Mouse (Mus musculus) heart, embryonic 15.5 days (tissue): ENCODE measurements around the gene Gltpd2. TPM values are rescaled to one million over a fixed set of nuclear protein-coding genes. Genes with fewer than 3 reads are reported as not detected.

Experiments used
- ATAC-seq: fragments of 200-750 bp; cut with Nextera tagmentation; replicated peaks from 2 replicates; pipeline ENCODE4 v1.8.0; 2017; ENCODE audit warnings: low read depth, moderate TSS enrichment; ENCODE audit not compliant: insufficient number of reproducible peaks, insufficient read depth, low FRiP score
- H3K27ac ChIP-seq: fragments of 300-500 bp; sonication (generic); 2 replicates; pipeline ENCODE4 v1.5.1; 2015; ENCODE audit warnings: mild to moderate bottlenecking, inconsistent platforms
- H3K27me3 ChIP-seq: fragments of 300-500 bp; sonication (generic); 2 replicates; pipeline ENCODE4 v1.6.1; 2015; ENCODE audit warnings: inconsistent platforms
- H3K36me3 ChIP-seq: fragments of 300-500 bp; sonication (generic); 2 replicates; pipeline ENCODE4 v1.6.1; 2015; ENCODE audit warnings: mild to moderate bottlenecking, inconsistent platforms
- H3K4me1 ChIP-seq: fragments of 300-500 bp; sonication (generic); replicated peaks from 2 replicates; pipeline ENCODE4 v1.6.1; 2015; ENCODE audit warnings: inconsistent platforms
- H3K4me2 ChIP-seq: fragments of 300-500 bp; sonication (generic); 2 replicates; pipeline ENCODE4 v1.6.1; 2015; ENCODE audit warnings: inconsistent platforms, mild to moderate bottlenecking, moderate library complexity
- H3K4me3 ChIP-seq: fragments of 300-500 bp; sonication (generic); 2 replicates; pipeline ENCODE4 v1.5.1; 2015; ENCODE audit warnings: mild to moderate bottlenecking, inconsistent platforms
- H3K9ac ChIP-seq: fragments of 300-500 bp; sonication (generic); 2 replicates; pipeline ENCODE4 v1.6.1; 2015; ENCODE audit warnings: mild to moderate bottlenecking, inconsistent platforms
- H3K9me3 ChIP-seq: fragments of 300-500 bp; sonication (generic); replicated peaks from 2 replicates; pipeline ENCODE4 v1.6.1; 2016; ENCODE audit warnings: inconsistent platforms
- WGBS: fragments of 180-500 bp; shearing (Covaris S2); methylation state at CpG from one replicate; pipeline ENCODE4 v1.1.7; 2015; ENCODE audit warnings: mixed read lengths; 5-methylcytosine and 5-hydroxymethylcytosine counted together
- polyA plus RNA-seq: library from polyadenylated mRNA; unstranded; fragments of >200 nt; fragmentation: Nextera tagmentation; extraction: Ambion mirVana; gene quantifications from 2 replicates; pipeline ENCODE4 v1.2.1, GENCODE M21; 2015

Gltpd2 gene
- polyA plus RNA-seq, 1 experiment from 2014 or later = not detected

GRCm38 (mm10) chr11:70502018-70502417 is 17.0 kb upstream of the Gltpd2 start:
- WGBS = 62% methylated on average over 3 of the region's 3 CpGs
- no peak for ATAC-seq
- H3K9ac ChIP-seq = no peak overlapping the region

GRCm38 (mm10) chr11:70504970-70505369 is 14.0 kb upstream of the Gltpd2 start, which contains the start of gene Tm4sf5:
TSS of gene Tm4sf5 (plus strand) at chr11:70505244.
- Histone ChIP-seq H3K27me3 (peaks cover 18% of the 10 kb centered on the region), H3K4me1 (peaks cover 4% of the 10 kb centered on the region; the same call in 1 of the 2 replicates), H3K9ac (no peak within 1 kb of the TSS), H3K27ac (no peak within 1 kb of the TSS), H3K4me2 (no peak within 1 kb of the TSS), H3K36me3 (no peaks in the 10 kb centered on the region), H3K9me3 (no peaks in the 10 kb centered on the region), H3K4me3 (no peak within 1 kb of the TSS)
- WGBS = 45% methylated on average over 9 of the region's 9 CpGs
- ATAC-seq = no peak

More at GRCm38 (mm10) chr11:70502018-70502417, 17.0 kb upstream of the Gltpd2 start:
- no peak overlapping the region for H3K4me3 ChIP-seq
- H3K4me1 ChIP-seq = no peaks in the 10 kb centered on the region
- no peaks in the 10 kb centered on the region for H3K36me3 ChIP-seq
- 0 out of 2 replicates have a peak, but pooled peaks cover 10% of the 10 kb centered on the region for H3K27me3 ChIP-seq
- H3K4me2 ChIP-seq = no peak overlapping the region
- no peak overlapping the region for H3K27ac ChIP-seq
- no peaks in the 10 kb centered on the region for H3K9me3 ChIP-seq

- Histone ChIP-seq H3K27ac (no peak overlapping the region), H3K9ac (no peak overlapping the region), H3K4me3 (no peak overlapping the region), H3K4me2 (no peak overlapping the region; the same call in 1 of the 2 replicates), H3K27me3 (peaks cover 23% of the 10 kb centered on the region), H3K9me3 (no peaks in the 10 kb centered on the region), H3K4me1 (peaks cover 7% of the 10 kb centered on the region; the same call in 1 of the 2 replicates), H3K36me3 (no peaks in the 10 kb centered on the region)
- 24% methylated on average over 4 of the region's 4 CpGs for WGBS
- ATAC-seq = no peak
These were observed 12.6 kb upstream of the Gltpd2 start for GRCm38 (mm10) chr11:70506385-70506784.

GRCm38 (mm10) chr11:70506962-70507515 is 12.0 kb upstream of the Gltpd2 start:
- H3K4me3 ChIP-seq = no peak overlapping the region
- peaks cover 23% of the 10 kb centered on the region for H3K27me3 ChIP-seq
- no peak overlapping the region for H3K9ac ChIP-seq
- 63% methylated on average over 7 of the region's 7 CpGs for WGBS
- H3K9me3 ChIP-seq = no peaks in the 10 kb centered on the region
- no peak overlapping the region for H3K4me2 ChIP-seq
- no peaks in the 10 kb centered on the region for H3K36me3 ChIP-seq
- peaks cover 7% of the 10 kb centered on the region; the same call in 1 of the 2 replicates for H3K4me1 ChIP-seq
- H3K27ac ChIP-seq = no peak overlapping the region
- no peak for ATAC-seq

- Histone ChIP-seq H3K36me3 (no peaks in the 10 kb centered on the region), H3K4me1 (peaks cover 7% of the 10 kb centered on the region; the same call in 1 of the 2 replicates), H3K27me3 (peaks cover 18% of the 10 kb centered on the region), H3K9me3 (no peaks in the 10 kb centered on the region), H3K27ac (no peak overlapping the region), H3K4me2 (0 out of 2 replicates have a peak overlapping the region, but pooled peaks have one; percentile 1), H3K4me3 (no peak overlapping the region), H3K9ac (no peak overlapping the region)
- ATAC-seq = no peak
- WGBS = 9% methylated on average over 19 of the region's 19 CpGs
These were observed 9.0 kb upstream of the Gltpd2 start for GRCm38 (mm10) chr11:70509753-70510564.

GRCm38 (mm10) chr11:70511242-70511641 is 7.8 kb upstream of the Gltpd2 start:
- Histone ChIP-seq H3K27me3 (peaks cover 13% of the 10 kb centered on the region), H3K9ac (no peak overlapping the region), H3K4me2 (no peak overlapping the region), H3K27ac (no peak overlapping the region), H3K9me3 (no peaks in the 10 kb centered on the region), H3K36me3 (no peaks in the 10 kb centered on the region), H3K4me1 (peaks cover 7% of the 10 kb centered on the region; the same call in 1 of the 2 replicates), H3K4me3 (no peak overlapping the region)
- no peak for ATAC-seq
- 72% methylated on average over 2 of the region's 2 CpGs for WGBS

GRCm38 (mm10) chr11:70511825-70512224 is 7.2 kb upstream of the Gltpd2 start:
- 85% methylated on average over 7 of the region's 7 CpGs for WGBS
- peaks cover 13% of the 10 kb centered on the region for H3K27me3 ChIP-seq
- H3K4me1 ChIP-seq = peaks cover 7% of the 10 kb centered on the region; the same call in 1 of the 2 replicates
- no peak overlapping the region for H3K4me3 ChIP-seq
- no peak overlapping the region for H3K9ac ChIP-seq
- H3K9me3 ChIP-seq = no peaks in the 10 kb centered on the region
- H3K27ac ChIP-seq = no peak overlapping the region
- ATAC-seq = no peak
- H3K36me3 ChIP-seq = no peaks in the 10 kb centered on the region
- no peak overlapping the region for H3K4me2 ChIP-seq

GRCm38 (mm10) chr11:70512709-70513342 is 6.2 kb upstream of the Gltpd2 start:
- no peak for ATAC-seq
- H3K27ac ChIP-seq = no peak overlapping the region
- WGBS = 71% methylated on average over 7 of the region's 7 CpGs

GRCm38 (mm10) chr11:70513520-70513919 is 5.5 kb upstream of the Gltpd2 start:
- Histone ChIP-seq H3K4me2 (no peak overlapping the region), H3K9ac (no peak overlapping the region), H3K27ac (no peak overlapping the region), H3K27me3 (peaks cover 13% of the 10 kb centered on the region), H3K36me3 (no peaks in the 10 kb centered on the region), H3K4me1 (peaks cover 7% of the 10 kb centered on the region; the same call in 1 of the 2 replicates), H3K9me3 (no peaks in the 10 kb centered on the region), H3K4me3 (no peak overlapping the region)
- no peak for ATAC-seq
- 57% methylated on average over 11 of the region's 11 CpGs for WGBS

More at GRCm38 (mm10) chr11:70512709-70513342, 6.2 kb upstream of the Gltpd2 start:
- Histone ChIP-seq H3K36me3 (no peaks in the 10 kb centered on the region), H3K9me3 (no peaks in the 10 kb centered on the region), H3K4me2 (no peak overlapping the region), H3K4me3 (no peak overlapping the region), H3K4me1 (peaks cover 7% of the 10 kb centered on the region; the same call in 1 of the 2 replicates), H3K27me3 (peaks cover 13% of the 10 kb centered on the region), H3K9ac (no peak overlapping the region)

- no peak for ATAC-seq
- no peak within 1 kb of the TSS for H3K4me3 ChIP-seq
These were observed 4.7 kb upstream of the Gltpd2 start, which contains the start of gene Vmo1 for GRCm38 (mm10) chr11:70514288-70514687. TSS of gene Vmo1 (minus strand) at chr11:70514616.

GRCm38 (mm10) chr11:70516352-70516751 is 2.6 kb upstream of the Gltpd2 start:
- no peaks in the 10 kb centered on the region for H3K9me3 ChIP-seq
- H3K27ac ChIP-seq = no peak overlapping the region
- no peaks in the 10 kb centered on the region for H3K36me3 ChIP-seq
- no peak overlapping the region for H3K9ac ChIP-seq
- no peak overlapping the region for H3K4me3 ChIP-seq
- peaks cover 15% of the 10 kb centered on the region for H3K4me1 ChIP-seq
- no peak for ATAC-seq
- 22% methylated on average over 2 of the region's 2 CpGs for WGBS
- no peak overlapping the region for H3K4me2 ChIP-seq
- H3K27me3 ChIP-seq = no peaks in the 10 kb centered on the region; the same call in 1 of the 2 replicates

More at GRCm38 (mm10) chr11:70514288-70514687, 4.7 kb upstream of the Gltpd2 start, which contains the start of gene Vmo1:
- Histone ChIP-seq H3K4me2 (no peak within 1 kb of the TSS), H3K36me3 (no peaks in the 10 kb centered on the region), H3K9me3 (no peaks in the 10 kb centered on the region), H3K4me1 (peaks cover 8% of the 10 kb centered on the region; the same call in 1 of the 2 replicates), H3K9ac (no peak within 1 kb of the TSS), H3K27ac (no peak within 1 kb of the TSS), H3K27me3 (peaks cover 11% of the 10 kb centered on the region)
- 85% methylated on average over 7 of the region's 7 CpGs for WGBS
